Mouse (Mus musculus) embryonic fibroblast, embryonic 13.5 days (primary cell): ENCODE measurements around the gene Edrf1.

Experiments used
- CTCF ChIP-seq: IDR thresholded peaks from 2 replicates; pipeline ENCODE4 v1.5.1; 2011; ENCODE audit warnings: mild to moderate bottlenecking, control low read depth, low read length, moderate library complexity, borderline replicate concordance; ENCODE audit not compliant: insufficient read depth
- POLR2A ChIP-seq: IDR thresholded peaks from 2 replicates; pipeline ENCODE4 v1.6.1; 2011; ENCODE audit warnings: low read depth, mild to moderate bottlenecking, control low read depth, low read length, moderate library complexity

GRCm38 (mm10) chr7:133609585-133609984, 27.8 kb upstream of the Edrf1 start:
- TF ChIP-seq CTCF = no peak
- no peak for TF ChIP-seq POLR2A
